Mouse (Mus musculus): ENCODE measurements around the gene Ndufa6.

Gene Ndufa6

GRCm38 (mm10) chr15:82341675-82342542 lies 12.2 kb downstream of the Ndufa6 start:
- peak; percentile 94 for DNase-seq (ENCODE audit: low spot score)

- peak; percentile 72 for DNase-seq (ENCODE audit: low spot score)
Observed at GRCm38 (mm10) chr15:82341036-82341501, 13.1 kb downstream of the Ndufa6 start.

GRCm38 (mm10) chr15:82340414-82341035 lies 13.6 kb downstream of the Ndufa6 start:
- peak; percentile 71 for DNase-seq (ENCODE audit: low spot score)

GRCm38 (mm10) chr15:82339634-82340254 lies 14.4 kb downstream of the Ndufa6 start:
- peak; percentile 40 for DNase-seq (ENCODE audit: low spot score)

- DNase-seq (ENCODE audit: low spot score): no peak
Observed at GRCm38 (mm10) chr15:82339150-82339549, 15.0 kb downstream of the Ndufa6 start.

- DNase-seq (ENCODE audit: low spot score): peak; percentile 99
Observed at GRCm38 (mm10) chr15:82338593-82339112, 15.5 kb downstream of the Ndufa6 start, which contains the start of the genes Naga, Pheta2 and Smdt1. Naga (minus strand) TSS chr15:82338925. Pheta2 (plus strand) TSS chr15:82338942. Smdt1 (plus strand) TSS chr15:82338959.

GRCm38 (mm10) chr15:82337875-82338274 lies 16.2 kb downstream of the Ndufa6 start:
- peak; percentile 23 for DNase-seq (ENCODE audit: low spot score)

GRCm38 (mm10) chr15:82336629-82337028 lies 17.5 kb downstream of the Ndufa6 start:
- no peak for DNase-seq (ENCODE audit: low spot score)

- no peak for DNase-seq (ENCODE audit: low spot score)
Observed at GRCm38 (mm10) chr15:82335194-82335593, 18.9 kb downstream of the Ndufa6 start.

- no peak for DNase-seq (ENCODE audit: low spot score)
Observed at GRCm38 (mm10) chr15:82325382-82325781, 28.7 kb downstream of the Ndufa6 start.

GRCm38 (mm10) chr15:82322195-82322594 lies 31.9 kb downstream of the Ndufa6 start:
- no peak for DNase-seq (ENCODE audit: low spot score)

GRCm38 (mm10) chr15:82319613-82320012 lies 34.5 kb downstream of the Ndufa6 start:
- DNase-seq (ENCODE audit: low spot score): no peak

GRCm38 (mm10) chr15:82317839-82318238 lies 36.3 kb downstream of the Ndufa6 start:
- DNase-seq (ENCODE audit: low spot score): no peak

- no peak for DNase-seq (ENCODE audit: low spot score)
Observed at GRCm38 (mm10) chr15:82308416-82308815, 45.7 kb downstream of the Ndufa6 start.

GRCm38 (mm10) chr15:82307107-82307506 lies 47.0 kb downstream of the Ndufa6 start:
- no peak for DNase-seq (ENCODE audit: low spot score)

All from c-Kit-positive CD71-positive TER-119-positive erythroid progenitor cells, embryonic 14.5 days (primary cell).